Mouse (Mus musculus) hindbrain, embryonic 16.5 days (tissue): ENCODE measurements around the gene Pck1. TPM values are rescaled to one million over a fixed set of nuclear protein-coding genes. Genes with fewer than 3 reads are reported as not detected.

Source experiments
- ATAC-seq: fragments of 200-750 bp; cut with Nextera tagmentation; 2 replicates; pipeline ENCODE4 v1.8.0; 2017; ENCODE audit warnings: moderate TSS enrichment, moderate library complexity
- H3K27ac ChIP-seq: fragments of 300-500 bp; sonication (generic); 2 replicates; pipeline ENCODE4 v1.5.1; 2014; ENCODE audit warnings: low read depth, mild to moderate bottlenecking, control low read depth, low read length, moderate library complexity
- H3K27me3 ChIP-seq: fragments of 300-500 bp; sonication (generic); replicated peaks from 2 replicates; pipeline ENCODE4 v1.6.1; 2014; ENCODE audit warnings: low read length; ENCODE audit not compliant: control insufficient read depth, insufficient read depth
- H3K36me3 ChIP-seq: fragments of 300-500 bp; sonication (generic); 2 replicates; pipeline ENCODE4 v1.6.1; 2014; ENCODE audit warnings: mild to moderate bottlenecking, low read length, moderate library complexity, mixed read lengths; ENCODE audit not compliant: control insufficient read depth, insufficient read depth
- H3K4me1 ChIP-seq: fragments of 300-500 bp; sonication (generic); 2 replicates; pipeline ENCODE4 v1.6.1; 2014; ENCODE audit warnings: low read depth, low read length; ENCODE audit not compliant: control insufficient read depth, insufficient read depth
- H3K4me2 ChIP-seq: fragments of 300-500 bp; sonication (generic); 2 replicates; pipeline ENCODE4 v1.6.1; 2014; ENCODE audit warnings: mild to moderate bottlenecking, low read length, control low read depth, moderate library complexity
- H3K4me3 ChIP-seq: fragments of 300-500 bp; sonication (generic); 2 replicates; pipeline ENCODE4 v1.5.1; 2014; ENCODE audit warnings: mild to moderate bottlenecking, low read length, control low read depth, moderate library complexity
- H3K9ac ChIP-seq: fragments of 300-500 bp; sonication (generic); 2 replicates; pipeline ENCODE4 v1.6.1; 2014; ENCODE audit warnings: low read depth, mild to moderate bottlenecking, control low read depth, low read length, moderate library complexity
- H3K9me3 ChIP-seq: fragments of 300-500 bp; sonication (generic); 2 replicates; pipeline ENCODE4 v1.6.1; 2014; ENCODE audit warnings: mild to moderate bottlenecking, low read length, moderate library complexity; ENCODE audit not compliant: control insufficient read depth
- WGBS: fragments of 180-500 bp; shearing (Covaris S2); extraction: QIAGEN DNeasy Blood & Tissue Kit; methylation state at CpG from one replicate; pipeline ENCODE4 v1.1.7; 2014; 5-methylcytosine and 5-hydroxymethylcytosine counted together
- polyA plus RNA-seq: library from polyadenylated mRNA; unstranded; fragments of >200 nt; fragmentation: Nextera tagmentation; extraction: Ambion mirVana; gene quantifications from 2 replicates; pipeline ENCODE4 v1.2.1, GENCODE M21; 2015

Pck1 gene
- polyA plus RNA-seq, 1 experiment from 2014 or later: not detected

- no peak overlapping the region for H3K9ac ChIP-seq
- H3K27me3 ChIP-seq: no peaks in the 10 kb centered on the region
- ATAC-seq: no peak
- no peak overlapping the region for H3K27ac ChIP-seq
- no peaks in the 10 kb centered on the region for H3K36me3 ChIP-seq
- no peak overlapping the region for H3K4me3 ChIP-seq
- 82% methylated on average over 5 of the region's 5 CpGs for WGBS
- no peak overlapping the region for H3K4me2 ChIP-seq
- peaks cover 18% of the 10 kb centered on the region for H3K4me1 ChIP-seq
- no peaks in the 10 kb centered on the region for H3K9me3 ChIP-seq
Measured at GRCm38 (mm10) chr2:173177481-173177880, 24.6 kb downstream of the Pck1 start.

- WGBS: 84% methylated on average over 8 of the region's 8 CpGs
- H3K27me3 ChIP-seq: no peaks in the 10 kb centered on the region
- no peak overlapping the region for H3K9ac ChIP-seq
- no peak for ATAC-seq
- H3K4me2 ChIP-seq: no peak overlapping the region
- H3K9me3 ChIP-seq: no peaks in the 10 kb centered on the region
- no peak overlapping the region for H3K27ac ChIP-seq
- no peak overlapping the region for H3K4me3 ChIP-seq
- peaks cover 15% of the 10 kb centered on the region for H3K4me1 ChIP-seq
- no peaks in the 10 kb centered on the region for H3K36me3 ChIP-seq
Measured at GRCm38 (mm10) chr2:173177951-173178350, 25.1 kb downstream of the Pck1 start.

GRCm38 (mm10) chr2:173179046-173179445, 26.2 kb downstream of the Pck1 start:
- Histone ChIP-seq H3K4me1 (peaks cover 8% of the 10 kb centered on the region), H3K9me3 (no peaks in the 10 kb centered on the region), H3K9ac (no peak overlapping the region), H3K27me3 (no peaks in the 10 kb centered on the region), H3K4me2 (no peak overlapping the region), H3K27ac (no peak overlapping the region), H3K36me3 (no peaks in the 10 kb centered on the region), H3K4me3 (no peak overlapping the region)
- ATAC-seq: no peak
- WGBS: 78% methylated on average over 7 of the region's 7 CpGs

GRCm38 (mm10) chr2:173180026-173180425, 27.2 kb downstream of the Pck1 start:
- H3K9me3 ChIP-seq: no peaks in the 10 kb centered on the region
- no peaks in the 10 kb centered on the region for H3K4me1 ChIP-seq
- no peak overlapping the region for H3K27ac ChIP-seq
- no peak overlapping the region for H3K4me3 ChIP-seq
- no peak overlapping the region for H3K9ac ChIP-seq
- 0 out of 2 replicates have a peak, but pooled peaks cover 2% of the 10 kb centered on the region for H3K27me3 ChIP-seq
- H3K36me3 ChIP-seq: no peaks in the 10 kb centered on the region
- no peak for ATAC-seq
- no peak overlapping the region for H3K4me2 ChIP-seq
- WGBS: 82% methylated on average over 4 of the region's 4 CpGs

GRCm38 (mm10) chr2:173180721-173181388, 28.0 kb downstream of the Pck1 start:
- Histone ChIP-seq H3K27me3 (0 out of 2 replicates have a peak, but pooled peaks cover 2% of the 10 kb centered on the region), H3K36me3 (no peaks in the 10 kb centered on the region), H3K4me3 (no peak overlapping the region), H3K9ac (no peak overlapping the region), H3K9me3 (no peaks in the 10 kb centered on the region), H3K4me2 (no peak overlapping the region), H3K4me1 (no peaks in the 10 kb centered on the region), H3K27ac (no peak overlapping the region)
- ATAC-seq: no peak
- 78% methylated on average over 11 of the region's 11 CpGs for WGBS

GRCm38 (mm10) chr2:173181486-173181885, 28.6 kb downstream of the Pck1 start:
- H3K9me3 ChIP-seq: no peaks in the 10 kb centered on the region
- no peak overlapping the region for H3K27ac ChIP-seq

GRCm38 (mm10) chr2:173181901-173182300, 29.1 kb downstream of the Pck1 start:
- Histone ChIP-seq H3K4me2 (no peak overlapping the region), H3K9ac (no peak overlapping the region), H3K27ac (no peak overlapping the region), H3K4me1 (no peaks in the 10 kb centered on the region), H3K36me3 (no peaks in the 10 kb centered on the region), H3K27me3 (0 out of 2 replicates have a peak, but pooled peaks cover 2% of the 10 kb centered on the region), H3K4me3 (no peak overlapping the region), H3K9me3 (no peaks in the 10 kb centered on the region)
- 94% methylated on average over 7 of the region's 7 CpGs for whole genome bisulfite sequencing
- no peak for ATAC-seq

More at GRCm38 (mm10) chr2:173181486-173181885, 28.6 kb downstream of the Pck1 start:
- H3K36me3 ChIP-seq: no peaks in the 10 kb centered on the region
- WGBS: 65% methylated on average over 4 of the region's 5 CpGs
- no peaks in the 10 kb centered on the region for H3K4me1 ChIP-seq
- H3K4me2 ChIP-seq: no peak overlapping the region
- no peak for ATAC-seq
- no peak overlapping the region for H3K9ac ChIP-seq
- H3K27me3 ChIP-seq: 0 out of 2 replicates have a peak, but pooled peaks cover 2% of the 10 kb centered on the region
- no peak overlapping the region for H3K4me3 ChIP-seq

- Histone ChIP-seq H3K4me3 (no peak overlapping the region), H3K27ac (no peak overlapping the region), H3K27me3 (0 out of 2 replicates have a peak, but pooled peaks cover 2% of the 10 kb centered on the region), H3K9me3 (no peaks in the 10 kb centered on the region), H3K9ac (no peak overlapping the region), H3K4me2 (no peak overlapping the region), H3K4me1 (no peaks in the 10 kb centered on the region), H3K36me3 (no peaks in the 10 kb centered on the region)
- 84% methylated on average over 7 of the region's 7 CpGs for WGBS
- ATAC-seq: no peak
Measured at GRCm38 (mm10) chr2:173182796-173183195, 29.9 kb downstream of the Pck1 start.

- H3K27ac ChIP-seq: no peak overlapping the region
- no peaks in the 10 kb centered on the region for H3K4me1 ChIP-seq
- H3K4me3 ChIP-seq: no peak overlapping the region
- no peak for ATAC-seq
- no peaks in the 10 kb centered on the region for H3K36me3 ChIP-seq
- no peak overlapping the region for H3K9ac ChIP-seq
- H3K27me3 ChIP-seq: 0 out of 2 replicates have a peak, but pooled peaks cover 2% of the 10 kb centered on the region
- WGBS: 88% methylated on average over 10 of the region's 10 CpGs
- no peak overlapping the region for H3K4me2 ChIP-seq
- H3K9me3 ChIP-seq: no peaks in the 10 kb centered on the region
Measured at GRCm38 (mm10) chr2:173183311-173183710, 30.5 kb downstream of the Pck1 start.
